Mouse (Mus musculus): ENCODE measurements around the gene Smcr8. TPM values are rescaled to one million over a fixed set of nuclear protein-coding genes. Genes with fewer than 3 reads are reported as not detected.
A peak's percentile ranks its signal among the peaks of the same experiment; 100 is the strongest.

Smcr8 gene
- polyA plus RNA-seq, 1 experiment, result 12.1 TPM

- Histone ChIP-seq H3K27ac (ENCODE audit: insufficient read depth, low read depth, low read length) (no peak overlapping the region), H3K36me3 (ENCODE audit: control insufficient read depth, insufficient read depth, low read length) (no peaks in the 10 kb centered on the region), H3K4me1 (ENCODE audit: control insufficient read depth, insufficient read depth, low read length) (peaks cover 7% of the 10 kb centered on the region; the same call in 1 of the 2 replicates), H3K4me3 (ENCODE audit: insufficient read depth, low read depth, low read length) (no peak overlapping the region), H3K27me3 (replicated peaks; ENCODE audit: control insufficient read depth, insufficient read depth, low read length) (no peaks in the 10 kb centered on the region)
- no peak for DNase-seq
- WGBS, result 84% methylated on average over 4 of the region's 4 CpGs
- TF ChIP-seq CTCF (conservative IDR thresholded peaks at IDR 0.05; ENCODE audit: insufficient read depth, insufficient read length, low read depth, low read length) (no peak), POLR2A (IDR thresholded peaks at IDR 0.05; ENCODE audit: low read depth, low read length) (no peak)
Observed at GRCm38 (mm10) chr11:60772161-60772560, 5.2 kb upstream of the Smcr8 start.

GRCm38 (mm10) chr11:60774158-60774689 lies 3.1 kb upstream of the Smcr8 start:
- no peaks in the 10 kb centered on the region for H3K27me3 ChIP-seq (replicated peaks; ENCODE audit: control insufficient read depth, insufficient read depth, low read length)
- TF ChIP-seq CTCF (conservative IDR thresholded peaks at IDR 0.05; ENCODE audit: insufficient read depth, insufficient read length, low read depth, low read length), result no peak
- no peak for TF ChIP-seq POLR2A (IDR thresholded peaks at IDR 0.05; ENCODE audit: low read depth, low read length)
- 88% methylated on average over 3 of the region's 3 CpGs for WGBS
- H3K4me1 ChIP-seq (ENCODE audit: control insufficient read depth, insufficient read depth, low read length), result peaks cover 20% of the 10 kb centered on the region
- H3K4me3 ChIP-seq (ENCODE audit: insufficient read depth, low read depth, low read length), result no peak overlapping the region
- H3K36me3 ChIP-seq (ENCODE audit: control insufficient read depth, insufficient read depth, low read length), result no peaks in the 10 kb centered on the region
- DNase-seq, result no peak
- no peak overlapping the region for H3K27ac ChIP-seq (ENCODE audit: insufficient read depth, low read depth, low read length)

GRCm38 (mm10) chr11:60774841-60775240 lies 2.5 kb upstream of the Smcr8 start:
- DNase-seq, result peak; percentile 29
- TF ChIP-seq POLR2A (IDR thresholded peaks at IDR 0.05; ENCODE audit: low read depth, low read length) (no peak), CTCF (conservative IDR thresholded peaks at IDR 0.05; ENCODE audit: insufficient read depth, insufficient read length, low read depth, low read length) (no peak)
- Histone ChIP-seq H3K4me3 (ENCODE audit: insufficient read depth, low read depth, low read length) (no peak overlapping the region), H3K4me1 (ENCODE audit: control insufficient read depth, insufficient read depth, low read length) (peaks cover 24% of the 10 kb centered on the region), H3K27me3 (replicated peaks; ENCODE audit: control insufficient read depth, insufficient read depth, low read length) (no peaks in the 10 kb centered on the region), H3K27ac (ENCODE audit: insufficient read depth, low read depth, low read length) (no peak overlapping the region), H3K36me3 (ENCODE audit: control insufficient read depth, insufficient read depth, low read length) (no peaks in the 10 kb centered on the region)
- 42% methylated on average over 1 of the region's 1 CpGs for WGBS

- Histone ChIP-seq H3K4me1 (ENCODE audit: control insufficient read depth, insufficient read depth, low read length) (peaks cover 31% of the 10 kb centered on the region), H3K27me3 (replicated peaks; ENCODE audit: control insufficient read depth, insufficient read depth, low read length) (no peaks in the 10 kb centered on the region), H3K27ac (ENCODE audit: insufficient read depth, low read depth, low read length) (no peak overlapping the region), H3K4me3 (ENCODE audit: insufficient read depth, low read depth, low read length) (no peak overlapping the region), H3K36me3 (ENCODE audit: control insufficient read depth, insufficient read depth, low read length) (no peaks in the 10 kb centered on the region)
- TF ChIP-seq POLR2A (IDR thresholded peaks at IDR 0.05; ENCODE audit: low read depth, low read length) (no peak), CTCF (conservative IDR thresholded peaks at IDR 0.05; ENCODE audit: insufficient read depth, insufficient read length, low read depth, low read length) (no peak)
- WGBS, result 71% methylated on average over 6 of the region's 6 CpGs
- DNase-seq, result no peak
Observed at GRCm38 (mm10) chr11:60775578-60775977, 1.7 kb upstream of the Smcr8 start.

GRCm38 (mm10) chr11:60776107-60776828 lies 1.1 kb upstream of the Smcr8 start:
- no peaks in the 10 kb centered on the region for H3K36me3 ChIP-seq (ENCODE audit: control insufficient read depth, insufficient read depth, low read length)
- peak overlapping the region; percentile 28; the same call in 1 of the 2 replicates for H3K27ac ChIP-seq (ENCODE audit: insufficient read depth, low read depth, low read length)
- H3K27me3 ChIP-seq (replicated peaks; ENCODE audit: control insufficient read depth, insufficient read depth, low read length), result no peaks in the 10 kb centered on the region
- no peak for TF ChIP-seq CTCF (conservative IDR thresholded peaks at IDR 0.05; ENCODE audit: insufficient read depth, insufficient read length, low read depth, low read length)
- TF ChIP-seq POLR2A (IDR thresholded peaks at IDR 0.05; ENCODE audit: low read depth, low read length), result no peak
- DNase-seq, result peak; percentile 89
- peaks cover 35% of the 10 kb centered on the region for H3K4me1 ChIP-seq (ENCODE audit: control insufficient read depth, insufficient read depth, low read length)
- WGBS, result 2% methylated on average over 17 of the region's 17 CpGs
- peak overlapping the region; percentile 63 for H3K4me3 ChIP-seq (ENCODE audit: insufficient read depth, low read depth, low read length)

GRCm38 (mm10) chr11:60777801-60778370 lies 562 bp downstream of the Smcr8 start:
- WGBS, result 22% methylated on average over 16 of the region's 16 CpGs
- no peaks in the 10 kb centered on the region for H3K27me3 ChIP-seq (replicated peaks; ENCODE audit: control insufficient read depth, insufficient read depth, low read length)
- H3K36me3 ChIP-seq (ENCODE audit: control insufficient read depth, insufficient read depth, low read length), result no peaks in the 10 kb centered on the region
- peak overlapping the region; percentile 93 for H3K27ac ChIP-seq (ENCODE audit: insufficient read depth, low read depth, low read length)
- peaks cover 35% of the 10 kb centered on the region for H3K4me1 ChIP-seq (ENCODE audit: control insufficient read depth, insufficient read depth, low read length)
- no peak for DNase-seq
- H3K4me3 ChIP-seq (ENCODE audit: insufficient read depth, low read depth, low read length), result peak overlapping the region; percentile 63
- TF ChIP-seq CTCF (conservative IDR thresholded peaks at IDR 0.05; ENCODE audit: insufficient read depth, insufficient read length, low read depth, low read length) (no peak), POLR2A (IDR thresholded peaks at IDR 0.05; ENCODE audit: low read depth, low read length) (no peak)

- DNase-seq, result no peak
- no peak for TF ChIP-seq CTCF (conservative IDR thresholded peaks at IDR 0.05; ENCODE audit: insufficient read depth, insufficient read length, low read depth, low read length)
- TF ChIP-seq POLR2A (IDR thresholded peaks at IDR 0.05; ENCODE audit: low read depth, low read length), result no peak
- Histone ChIP-seq H3K4me1 (ENCODE audit: control insufficient read depth, insufficient read depth, low read length) (peaks cover 35% of the 10 kb centered on the region), H3K4me3 (ENCODE audit: insufficient read depth, low read depth, low read length) (peak overlapping the region; percentile 18; the same call in 1 of the 2 replicates), H3K36me3 (ENCODE audit: control insufficient read depth, insufficient read depth, low read length) (no peaks in the 10 kb centered on the region), H3K27me3 (replicated peaks; ENCODE audit: control insufficient read depth, insufficient read depth, low read length) (no peaks in the 10 kb centered on the region), H3K27ac (ENCODE audit: insufficient read depth, low read depth, low read length) (no peak overlapping the region)
- 56% methylated on average over 10 of the region's 10 CpGs for WGBS
Observed at GRCm38 (mm10) chr11:60779673-60780189, 2.4 kb downstream of the Smcr8 start.

Measured in kidney, adult 2 months (tissue).